Mouse (Mus musculus) bone marrow macrophage, adult 2 months (primary cell): ENCODE results near the gene Zfp865. TPM values are rescaled to one million over a fixed set of nuclear protein-coding genes. Genes with fewer than 3 reads are reported as not detected.

Experiments used
- H3K27ac ChIP-seq: 2 replicates; pipeline ENCODE4 v1.5.1; 2012; ENCODE audit warnings: low read depth, low read length; ENCODE audit not compliant: insufficient read depth
- H3K4me1 ChIP-seq: 2 replicates; pipeline ENCODE4 v1.6.1; 2012; ENCODE audit warnings: low read length; ENCODE audit not compliant: control insufficient read depth, insufficient read depth
- H3K4me3 ChIP-seq: 2 replicates; pipeline ENCODE4 v1.5.1; 2012; ENCODE audit warnings: mild to moderate bottlenecking, low read length, moderate library complexity; ENCODE audit not compliant: insufficient read depth
- CTCF ChIP-seq: IDR thresholded peaks from 2 replicates; pipeline ENCODE4 v1.5.1; 2012; ENCODE audit warnings: low read depth, mild to moderate bottlenecking, low read length, moderate library complexity
- POLR2A ChIP-seq: IDR thresholded peaks from 2 replicates; pipeline ENCODE4 v1.6.1; 2012; ENCODE audit warnings: mild to moderate bottlenecking, low read depth, low read length, borderline replicate concordance
- polyA plus RNA-seq: library from polyadenylated mRNA; stranded (reverse); fragments of >200 nt; gene quantifications from 2 replicates; pipeline ENCODE4 v1.2.4, GENCODE M21; 2012; ENCODE audit not compliant: missing spikeins, insufficient read depth, insufficient read length

Gene Zfp865
- polyA plus RNA-seq, 1 experiment, result 30.1 TPM

DNA sequence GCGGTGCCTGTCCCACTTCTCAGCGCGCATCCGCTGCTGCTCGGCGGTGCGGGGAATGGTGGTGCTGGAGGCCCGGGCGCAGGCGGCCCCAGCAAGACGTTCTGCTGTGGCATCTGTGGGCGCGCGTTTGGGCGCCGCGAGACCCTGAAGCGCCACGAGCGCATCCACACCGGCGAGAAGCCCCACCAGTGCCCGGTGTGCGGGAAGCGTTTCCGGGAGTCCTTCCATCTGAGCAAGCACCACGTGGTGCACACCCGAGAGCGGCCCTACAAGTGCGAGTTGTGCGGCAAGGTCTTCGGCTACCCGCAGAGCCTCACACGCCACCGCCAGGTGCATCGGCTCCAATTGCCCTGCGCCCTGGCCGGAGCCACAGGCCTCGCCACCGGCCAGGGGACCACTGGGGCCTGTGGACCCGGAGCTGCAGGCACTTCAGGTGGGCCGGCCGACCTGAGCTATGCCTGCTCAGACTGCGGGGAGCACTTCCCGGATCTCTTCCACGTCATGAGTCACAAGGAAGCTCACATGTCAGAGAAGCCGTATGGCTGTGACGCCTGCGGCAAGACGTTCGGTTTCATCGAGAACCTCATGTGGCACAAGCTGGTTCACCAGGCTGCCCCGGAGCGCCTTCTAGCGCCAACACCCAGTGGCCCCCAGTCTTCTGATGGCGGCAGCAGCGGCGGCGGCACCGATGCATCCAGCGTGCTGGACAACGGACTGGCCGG is 10.5 kb downstream of the Zfp865 start:
- H3K4me1 ChIP-seq, result no peaks in the 10 kb centered on the region
- TF ChIP-seq POLR2A (no peak), CTCF (no peak)
- no peak overlapping the region for H3K27ac ChIP-seq
- H3K4me3 ChIP-seq, result no peak overlapping the region

- no peak overlapping the region for H3K4me3 ChIP-seq
- TF ChIP-seq CTCF, result no peak
- TF ChIP-seq POLR2A, result no peak
Measured at GRCm38 (mm10) chr7:5031496-5031895, 11.3 kb downstream of the Zfp865 start.

GRCm38 (mm10) chr7:5033818-5034217 is 13.6 kb downstream of the Zfp865 start, which contains the start of gene 4632433K11Rik:
Gene 4632433K11Rik, plus strand, starts transcription at chr7:5034118.
- no peak within 1 kb of the TSS for H3K4me3 ChIP-seq
- H3K4me1 ChIP-seq, result peaks cover 4% of the 10 kb centered on the region
- H3K27ac ChIP-seq, result no peak within 1 kb of the TSS
- no peak for TF ChIP-seq CTCF
- TF ChIP-seq POLR2A, result no peak

More at GRCm38 (mm10) chr7:5031496-5031895, 11.3 kb downstream of the Zfp865 start:
- Histone ChIP-seq H3K27ac (no peak overlapping the region), H3K4me1 (no peaks in the 10 kb centered on the region)

DNA sequence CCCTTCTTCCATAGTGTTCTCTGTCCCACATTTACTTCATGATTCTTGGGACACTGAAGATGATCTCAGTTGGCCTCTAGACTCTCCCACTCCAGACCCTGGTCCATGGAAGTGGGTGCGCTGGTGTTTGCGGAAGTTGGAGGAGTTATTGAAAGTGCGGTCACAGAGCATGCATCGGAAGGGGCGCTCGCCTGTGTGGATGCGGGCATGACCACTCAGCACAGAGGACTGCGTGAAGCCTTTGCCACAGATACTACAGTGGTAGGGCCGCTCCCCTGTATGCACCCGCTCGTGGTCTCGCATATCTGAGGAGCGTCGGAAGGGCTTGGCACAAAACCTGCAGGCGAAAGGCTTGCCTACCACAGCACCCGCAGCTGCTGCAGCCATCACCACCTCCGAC is 15.5 kb downstream of the Zfp865 start:
- no peak overlapping the region for H3K27ac ChIP-seq
- H3K4me3 ChIP-seq, result no peak overlapping the region
- TF ChIP-seq POLR2A (no peak), CTCF (no peak)
- peaks cover 8% of the 10 kb centered on the region for H3K4me1 ChIP-seq

GRCm38 (mm10) chr7:5036136-5036535 is 16.0 kb downstream of the Zfp865 start:
- Histone ChIP-seq H3K4me1 (peaks cover 8% of the 10 kb centered on the region), H3K4me3 (no peak overlapping the region)
- TF ChIP-seq POLR2A (no peak), CTCF (no peak)

GRCm38 (mm10) chr7:5037026-5037425 is 16.9 kb downstream of the Zfp865 start:
- Histone ChIP-seq H3K4me3 (no peak overlapping the region), H3K4me1 (peaks cover 8% of the 10 kb centered on the region), H3K27ac (no peak overlapping the region)
- TF ChIP-seq CTCF (no peak), POLR2A (no peak)

More at GRCm38 (mm10) chr7:5036136-5036535, 16.0 kb downstream of the Zfp865 start:
- no peak overlapping the region for H3K27ac ChIP-seq

DNA sequence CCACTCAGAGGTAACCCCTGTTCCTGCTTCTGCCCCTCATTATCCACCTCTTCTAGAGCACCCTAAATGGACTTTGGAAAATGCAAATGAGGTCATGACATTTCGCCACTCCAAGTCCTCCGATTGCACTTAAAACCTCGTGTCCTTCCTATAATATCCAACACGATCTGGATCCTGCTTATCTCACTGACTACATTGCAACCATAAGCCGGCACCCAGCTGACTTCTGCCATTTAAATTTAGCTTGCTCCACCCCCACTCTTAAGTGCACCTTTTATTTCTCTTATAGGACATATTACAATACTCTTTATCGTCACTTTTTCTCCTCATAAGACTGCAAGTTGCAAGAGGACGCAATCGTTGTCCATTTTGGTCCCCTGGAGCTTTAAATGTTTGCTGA is 17.3 kb downstream of the Zfp865 start:
- no peak overlapping the region for H3K4me3 ChIP-seq
- peaks cover 8% of the 10 kb centered on the region for H3K4me1 ChIP-seq
- H3K27ac ChIP-seq, result no peak overlapping the region
- TF ChIP-seq CTCF (no peak), POLR2A (no peak)

DNA sequence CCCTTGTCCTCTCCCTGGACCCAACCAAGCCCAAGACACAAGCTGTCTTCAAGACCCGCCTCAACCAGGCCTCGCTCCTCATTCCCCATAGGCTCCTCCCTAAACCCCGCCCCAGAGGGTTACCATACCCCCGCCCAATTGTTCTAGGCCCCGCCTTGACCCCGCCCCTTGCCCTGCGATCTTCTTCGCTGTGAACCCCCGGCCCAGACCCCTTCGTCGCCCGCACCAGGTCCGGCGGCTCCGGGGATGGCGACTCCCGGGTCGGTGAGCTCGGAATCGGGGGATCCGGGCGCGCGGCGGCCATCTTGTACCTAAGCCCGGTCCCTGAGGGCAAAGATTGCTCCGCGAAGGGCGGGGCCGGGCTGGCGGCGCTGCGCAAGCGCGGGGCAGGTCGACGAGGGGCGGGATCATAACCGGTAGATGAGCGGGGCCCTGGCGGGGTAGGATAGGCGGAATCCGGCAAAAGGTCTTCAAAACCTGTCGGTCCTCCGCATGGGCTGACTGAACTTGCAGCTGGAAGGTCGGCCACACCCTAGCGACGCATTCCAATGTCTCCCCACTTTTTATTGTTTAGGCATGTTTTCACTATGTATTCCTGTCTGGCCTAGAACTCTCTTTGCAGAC is 18.0 kb downstream of the Zfp865 start, which contains the start of gene Zfp784:
TSS of gene Zfp784 (minus strand) at position 338 of the 624 bp plus-strand sequence.
- peaks cover 8% of the 10 kb centered on the region for H3K4me1 ChIP-seq
- TF ChIP-seq POLR2A (no peak), CTCF (no peak)
- peak within 1 kb of the TSS; percentile 72 for H3K4me3 ChIP-seq
- H3K27ac ChIP-seq, result peak within 1 kb of the TSS; percentile 77

- Histone ChIP-seq H3K4me3 (peak overlapping the region; percentile 72), H3K27ac (no peak overlapping the region), H3K4me1 (peaks cover 8% of the 10 kb centered on the region)
- TF ChIP-seq POLR2A (no peak), CTCF (no peak)
Measured at GRCm38 (mm10) chr7:5038940-5039339, 18.8 kb downstream of the Zfp865 start.

DNA sequence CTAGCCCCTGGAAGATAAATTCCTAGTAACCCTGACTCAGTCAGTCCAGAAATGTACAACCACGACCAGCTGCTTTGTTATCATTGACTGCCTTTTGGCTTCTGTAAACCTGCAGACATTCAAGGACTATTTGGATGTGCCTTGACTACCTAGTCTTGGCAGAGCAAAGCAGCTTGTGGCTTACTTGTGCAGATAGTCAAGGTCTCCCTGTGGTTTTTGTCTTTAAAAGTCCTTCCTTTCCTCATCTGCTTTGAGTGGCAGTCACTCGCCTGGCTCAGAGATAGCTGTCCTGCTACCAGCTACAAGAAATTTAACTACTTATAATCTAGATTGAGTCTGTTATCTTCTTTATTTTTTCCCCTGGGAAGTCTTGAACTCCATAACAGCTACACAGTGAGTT is 24.8 kb downstream of the Zfp865 start:
- no peaks in the 10 kb centered on the region for H3K4me1 ChIP-seq
- no peak overlapping the region for H3K27ac ChIP-seq
- no peak overlapping the region for H3K4me3 ChIP-seq
- TF ChIP-seq POLR2A (no peak), CTCF (no peak)
